ENCODE assay signal across 8 mouse cellular contexts in genomic region chr17:29704781-29705180, GRCm38 (mm10). TPM values are rescaled to one million over a fixed set of nuclear protein-coding genes. Genes with fewer than 3 reads are reported as not detected.
DNase-seq lines count a peak whose midpoint lies in the region; ATAC-seq lines count a peak whose summit lies in the region.

No protein-coding gene starts in this region.

- H3K4me3 ChIP-seq in hindbrain, embryonic 10.5 days: no peak overlapping the region
- no peak overlapping the region for H3K4me3 ChIP-seq in midbrain, embryonic 12.5 days
- H3K4me3 ChIP-seq in stomach, embryonic 14.5 days (ENCODE audit: low read depth, low read length): no peak overlapping the region

- peaks cover 44% of the 10 kb centered on the region for H3K4me1 ChIP-seq in hindbrain, embryonic 10.5 days (replicated peaks)
- peaks cover 42% of the 10 kb centered on the region for H3K4me1 ChIP-seq in midbrain, embryonic 12.5 days
- no peaks in the 10 kb centered on the region for H3K4me1 ChIP-seq in stomach, embryonic 14.5 days (ENCODE audit: control insufficient read depth, insufficient read depth, low read length)

- intact Hi-C loops in left cerebral cortex, postnatal 25 days (cut with DNase I): loop anchor here (2.0 kb wide), 1 partner anchor 178 kb away; no protein-coding TSS in a partner anchor

- 29% methylated on average over 3 of the region's 3 CpGs for WGBS in hindbrain, embryonic 10.5 days
- WGBS in midbrain, embryonic 12.5 days: 31% methylated on average over 3 of the region's 3 CpGs
- 34% methylated on average over 3 of the region's 3 CpGs for whole genome bisulfite sequencing in stomach, embryonic 14.5 days

- DNase-seq in gastrocnemius, postnatal 25 days: peak; percentile 32
- DNase-seq in gastrocnemius, adult 8-10 months (ENCODE audit: low spot score in 2 of 2): no peak
- peak; percentile 71 for DNase-seq in NIH3T3 (ENCODE audit: low read depth)
- DNase-seq in cerebellum, postnatal 4 days (ENCODE audit: low spot score in 2 of 2): peak; percentile 57 to 76
- DNase-seq in hindbrain, embryonic 10.5 days (ENCODE audit: low spot score): peak; percentile 56
- DNase-seq in left cerebral cortex, postnatal 25 days (ENCODE audit: low spot score in 2 of 2): peak; percentile 44 to 54

- no peak overlapping the region for H3K27ac ChIP-seq in hindbrain, embryonic 10.5 days
- H3K27ac ChIP-seq in midbrain, embryonic 12.5 days (replicated peaks): no peak overlapping the region
- no peak overlapping the region for H3K27ac ChIP-seq in stomach, embryonic 14.5 days (ENCODE audit: low read length)

- H3K9ac ChIP-seq in midbrain, embryonic 12.5 days (replicated peaks): no peak overlapping the region
- no peak overlapping the region for H3K9ac ChIP-seq in stomach, embryonic 14.5 days (replicated peaks; ENCODE audit: low read depth, low read length)

- H3K9me3 ChIP-seq in hindbrain, embryonic 10.5 days: no peaks in the 10 kb centered on the region
- no peaks in the 10 kb centered on the region for H3K9me3 ChIP-seq in midbrain, embryonic 12.5 days
- H3K9me3 ChIP-seq in stomach, embryonic 14.5 days (ENCODE audit: control insufficient read depth, low read depth, low read length): no peaks in the 10 kb centered on the region

- peak; percentile 48; the same call in 1 of the 2 replicates for ATAC-seq in midbrain, embryonic 12.5 days (ENCODE audit: low FRiP score, low read depth)
- ATAC-seq in stomach, embryonic 14.5 days (ENCODE audit: insufficient number of reproducible peaks, insufficient read depth, low FRiP score, low read depth): 0 out of 2 replicates have a peak, but pooled peaks have one; percentile 26

- H3K36me3 ChIP-seq in hindbrain, embryonic 10.5 days: peaks cover 61% of the 10 kb centered on the region
- peaks cover 47% of the 10 kb centered on the region for H3K36me3 ChIP-seq in midbrain, embryonic 12.5 days
- peaks cover 32% of the 10 kb centered on the region for H3K36me3 ChIP-seq in stomach, embryonic 14.5 days (ENCODE audit: control insufficient read depth, insufficient read depth, low read length)

- H3K27me3 ChIP-seq in hindbrain, embryonic 10.5 days (ENCODE audit: insufficient read depth, poor library complexity, severe bottlenecking): no peaks in the 10 kb centered on the region
- no peaks in the 10 kb centered on the region for H3K27me3 ChIP-seq in midbrain, embryonic 12.5 days
- H3K27me3 ChIP-seq in stomach, embryonic 14.5 days (ENCODE audit: control insufficient read depth, insufficient read depth, low read length): no peaks in the 10 kb centered on the region

- H3K4me2 ChIP-seq in midbrain, embryonic 12.5 days (replicated peaks): no peak overlapping the region
- no peak overlapping the region for H3K4me2 ChIP-seq in stomach, embryonic 14.5 days (replicated peaks; ENCODE audit: low read depth, low read length)

RNA-seq across cellular contexts. Expression of gene Ccdc167, which starts 12.1 kb away (rescaled TPM):
- 1 to 10 TPM; 5.0 to 6.6 TPM for total RNA-seq in gastrocnemius, postnatal 25 days (2021)
- 1 to 10 TPM; 4.9 to 9.5 (median 6.6) TPM for total RNA-seq in gastrocnemius, adult 8-10 months (2022)
- polyA plus RNA-seq in hindbrain, embryonic 10.5 days (2016; fragmentation: Nextera tagmentation; extraction: Ambion mirVana): 16.4 and 16.8 TPM in 2 replicates
- 10 to 100 TPM; 16.2 to 16.9 TPM for total RNA-seq in left cerebral cortex, postnatal 25 days (2021)
- 15.6 and 15.9 TPM in 2 replicates for polyA plus RNA-seq in midbrain, embryonic 12.5 days (2016; fragmentation: Nextera tagmentation; extraction: Ambion mirVana)
- 15.2 and 15.7 TPM in 2 replicates for polyA plus RNA-seq in stomach, embryonic 14.5 days (2014; fragmentation: Nextera tagmentation; extraction: Ambion mirVana)

RNA-seq across cellular contexts. Expression of gene Cmtr1, which starts 44.4 kb away (rescaled TPM):
- 10 to 100 TPM; 31.1 to 34.2 TPM for total RNA-seq in gastrocnemius, postnatal 25 days (2021)
- 10 to 100 TPM; 41.0 to 61.0 (median 54.3) TPM for total RNA-seq in gastrocnemius, adult 8-10 months (2022)
- 135 and 149 TPM in 2 replicates for polyA plus RNA-seq in hindbrain, embryonic 10.5 days (2016; fragmentation: Nextera tagmentation; extraction: Ambion mirVana)
- total RNA-seq in left cerebral cortex, postnatal 25 days (2021): 100 to 1,000 TPM in 1 of 2 experiments, 10 to 100 TPM in 1; 96.9 to 118 TPM
- polyA plus RNA-seq in midbrain, embryonic 12.5 days (2016; fragmentation: Nextera tagmentation; extraction: Ambion mirVana): 162 TPM in 2 replicates
- polyA plus RNA-seq in stomach, embryonic 14.5 days (2014; fragmentation: Nextera tagmentation; extraction: Ambion mirVana): 109 and 117 TPM in 2 replicates

Comparison
In these comparisons a context has a peak if more than half of its experiments do, and no peak if none do; other contexts are left out.
1. DNase-seq: peak in gastrocnemius, postnatal 25 days (single experiment), NIH3T3 (single experiment), cerebellum, postnatal 4 days (2 of 2), hindbrain, embryonic 10.5 days (single experiment) and left cerebral cortex, postnatal 25 days (2 of 2); none in gastrocnemius, adult 8-10 months (0 of 2).